Mouse (Mus musculus) heart, postnatal 0 days (tissue): ENCODE measurements around the gene Cox7a2l.

Experiments used
- CTCF ChIP-seq: IDR thresholded peaks from 2 replicates; pipeline ENCODE4 v1.5.1; 2016; ENCODE audit warnings: antibody characterized with exemption, control low read depth, low read depth
- EP300 ChIP-seq: IDR thresholded peaks from 2 replicates; pipeline ENCODE4 v1.6.1; 2016; ENCODE audit warnings: antibody characterized with exemption, low read depth

GRCm38 (mm10) chr17:83522590-83523379 is 5.7 kb upstream of the Cox7a2l start:
- TF ChIP-seq CTCF = no peak
- TF ChIP-seq EP300 = no peak
